Mouse (Mus musculus): ENCODE measurements around the gene Uggt2.

The Uggt2 gene

GRCm38 (mm10) chr14:118980890-118981289 lies 118.3 kb downstream of the Uggt2 start:
- DNase-seq = no peak

- no peak for DNase-seq
These were observed 118.9 kb downstream of the Uggt2 start for GRCm38 (mm10) chr14:118980358-118980757.

- DNase-seq = no peak
These were observed 119.5 kb downstream of the Uggt2 start for GRCm38 (mm10) chr14:118979571-118980325.

GRCm38 (mm10) chr14:118977136-118977816 lies 122.0 kb downstream of the Uggt2 start:
- no peak for DNase-seq

- DNase-seq = no peak
These were observed 127.0 kb downstream of the Uggt2 start for GRCm38 (mm10) chr14:118972268-118972667.

- DNase-seq = no peak
These were observed 131.6 kb downstream of the Uggt2 start for GRCm38 (mm10) chr14:118967646-118968045.

GRCm38 (mm10) chr14:118965356-118966000 lies 133.8 kb downstream of the Uggt2 start:
- no peak for DNase-seq

- DNase-seq = no peak
These were observed 141.2 kb downstream of the Uggt2 start for GRCm38 (mm10) chr14:118958010-118958409.

GRCm38 (mm10) chr14:118951912-118952583 lies 147.2 kb downstream of the Uggt2 start:
- peak in 1 of 2 experiments; percentile 10 for DNase-seq

- DNase-seq = no peak
These were observed 150.4 kb downstream of the Uggt2 start for GRCm38 (mm10) chr14:118948841-118949240.

GRCm38 (mm10) chr14:118944702-118945101 lies 154.5 kb downstream of the Uggt2 start:
- no peak for DNase-seq

- DNase-seq = no peak
These were observed 157.2 kb downstream of the Uggt2 start for GRCm38 (mm10) chr14:118942076-118942475.

GRCm38 (mm10) chr14:118940796-118941495 lies 158.3 kb downstream of the Uggt2 start:
- no peak for DNase-seq

GRCm38 (mm10) chr14:118938551-118938950 lies 160.7 kb downstream of the Uggt2 start:
- no peak for DNase-seq

GRCm38 (mm10) chr14:118937533-118938492 lies 161.4 kb downstream of the Uggt2 start, which contains the start of gene Dnajc3:
Gene Dnajc3, plus strand, starts transcription at chr14:118937976.
- peak; percentile 100 for DNase-seq

- DNase-seq = no peak
These were observed 162.3 kb downstream of the Uggt2 start for GRCm38 (mm10) chr14:118936952-118937351.

GRCm38 (mm10) chr14:118936236-118936635 lies 163.0 kb downstream of the Uggt2 start:
- DNase-seq = no peak

Data from cerebellum, postnatal 14 days (tissue).